Mouse (Mus musculus): ENCODE measurements around the gene Arhgef2. TPM values are rescaled to one million over a fixed set of nuclear protein-coding genes. Genes with fewer than 3 reads are reported as not detected.

Gene Arhgef2
- polyA plus RNA-seq, 1 experiment, result 164 TPM

DNA sequence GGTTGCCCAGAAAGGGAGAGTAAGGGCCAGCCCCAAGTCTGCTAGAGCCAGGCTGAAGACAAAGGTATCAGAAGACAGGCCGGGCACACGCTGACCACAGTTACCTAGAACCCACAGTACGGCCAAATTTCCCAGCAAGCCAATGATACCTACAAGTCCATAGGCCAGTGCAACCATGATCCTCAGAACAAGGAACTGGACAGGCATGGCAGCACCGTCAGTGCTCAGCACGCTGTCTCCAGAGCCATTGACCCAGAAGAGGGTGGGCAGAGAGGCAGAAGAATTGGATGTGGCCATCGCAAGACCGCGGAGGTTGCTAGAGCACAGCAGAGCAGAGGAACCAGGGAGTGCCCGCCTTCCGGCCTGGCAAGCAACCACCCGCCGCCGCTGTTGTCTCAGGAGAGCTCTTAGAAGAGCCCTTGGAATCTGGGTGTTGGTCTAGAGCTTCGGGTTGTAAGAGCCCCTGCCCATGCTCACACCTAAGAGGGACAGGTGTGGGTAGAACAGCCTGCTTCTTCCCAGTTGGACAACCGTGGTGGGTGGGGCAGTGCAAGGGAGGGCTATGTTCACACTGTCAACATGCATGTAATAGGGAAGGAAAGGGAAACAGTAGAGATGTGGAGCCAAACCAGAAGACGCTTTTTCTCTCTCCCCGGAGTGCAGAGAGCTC, 47.2 kb downstream of the Arhgef2 start, which contains the start of gene Rxfp4:
TSS of gene Rxfp4 (minus strand) at position 297 of the 670 bp plus-strand sequence.
- DNase-seq, result no peak
- Histone ChIP-seq H3K4me3 (ENCODE audit: control insufficient read depth, insufficient read depth, low read length) (no peak within 1 kb of the TSS), H3K27ac (ENCODE audit: control insufficient read depth, insufficient read depth, low read length) (no peak within 1 kb of the TSS), H3K36me3 (ENCODE audit: control insufficient read depth, insufficient read depth, low read length) (no peaks in the 10 kb centered on the region), H3K4me1 (replicated peaks; ENCODE audit: control insufficient read depth, insufficient read depth, low read length) (no peaks in the 10 kb centered on the region), H3K27me3 (ENCODE audit: control insufficient read depth, insufficient read depth, low read length) (no peaks in the 10 kb centered on the region)
- 90% methylated on average over 17 of the region's 17 CpGs for whole genome bisulfite sequencing
- no peak for TF ChIP-seq CTCF (IDR thresholded peaks at IDR 0.05; ENCODE audit: borderline replicate concordance, control insufficient read depth, extremely low read depth, insufficient read depth, low read length, poor library complexity)
- no peak for TF ChIP-seq POLR2A (IDR thresholded peaks at IDR 0.05; ENCODE audit: control insufficient read depth, extremely low read depth, insufficient read depth, low read length, poor library complexity)

DNA sequence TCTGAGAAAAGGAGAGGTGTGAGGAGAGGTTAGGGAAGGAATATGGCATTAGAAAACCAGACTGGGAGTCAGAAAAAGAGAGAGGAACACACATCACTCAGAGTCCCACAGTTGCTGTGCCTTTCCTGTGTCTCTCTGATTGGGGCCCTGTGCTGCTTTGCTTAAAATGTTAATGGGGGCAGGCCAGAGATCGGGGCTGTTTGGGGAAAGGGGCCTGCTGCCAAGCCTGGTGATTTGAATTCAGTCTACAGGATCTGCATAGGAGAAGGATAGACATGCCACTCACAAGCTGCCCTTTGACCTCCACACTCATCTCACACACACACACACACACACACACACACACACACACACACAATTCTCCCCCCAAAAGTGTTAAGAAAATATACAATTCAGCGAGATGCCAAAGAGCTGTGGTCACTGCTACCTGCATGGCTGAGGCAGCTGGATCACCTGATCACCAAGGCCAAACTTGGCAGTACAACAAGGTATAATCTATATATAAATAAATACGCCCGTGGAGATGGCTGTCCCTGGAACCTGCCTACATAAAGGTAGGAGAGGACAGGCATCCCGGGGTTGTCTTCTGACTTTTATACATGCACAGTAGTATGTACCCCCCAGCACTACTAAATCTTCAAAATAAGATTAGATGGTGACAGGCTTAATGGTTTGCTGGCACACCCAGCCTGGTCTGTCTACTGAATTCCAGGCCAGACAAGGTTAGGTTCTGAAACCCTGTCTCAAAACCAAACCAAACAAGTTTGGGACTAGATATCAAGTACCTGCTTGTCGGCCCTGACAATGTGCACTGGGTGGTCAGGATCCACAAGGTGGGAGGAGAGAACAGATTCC, 48.0 kb downstream of the Arhgef2 start:
- 91% methylated on average over 6 of the region's 6 CpGs for WGBS
- TF ChIP-seq CTCF (IDR thresholded peaks at IDR 0.05; ENCODE audit: borderline replicate concordance, control insufficient read depth, extremely low read depth, insufficient read depth, low read length, poor library complexity) (no peak), POLR2A (IDR thresholded peaks at IDR 0.05; ENCODE audit: control insufficient read depth, extremely low read depth, insufficient read depth, low read length, poor library complexity) (no peak)

DNA sequence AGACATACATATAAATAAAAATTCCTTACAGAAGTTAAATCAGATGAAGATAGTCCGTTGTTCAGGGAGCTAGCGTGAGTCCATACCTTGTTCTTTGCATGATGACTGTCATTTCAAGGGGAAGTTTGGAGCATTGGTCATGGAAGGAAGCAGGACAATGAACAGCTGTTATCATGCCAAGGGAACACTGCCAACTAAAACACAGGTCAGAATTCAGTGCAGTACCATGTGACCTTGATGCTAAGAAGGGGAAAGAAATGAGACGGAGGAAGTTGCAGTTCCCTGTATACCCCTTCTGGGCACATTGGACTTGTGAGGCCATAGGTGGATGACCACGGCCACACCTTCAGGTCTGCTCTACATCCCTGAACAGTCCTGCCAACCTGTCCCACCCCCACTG, 48.9 kb downstream of the Arhgef2 start:
- Histone ChIP-seq H3K27ac (ENCODE audit: control insufficient read depth, insufficient read depth, low read length) (no peak overlapping the region), H3K27me3 (ENCODE audit: control insufficient read depth, insufficient read depth, low read length) (no peaks in the 10 kb centered on the region), H3K36me3 (ENCODE audit: control insufficient read depth, insufficient read depth, low read length) (no peaks in the 10 kb centered on the region), H3K4me1 (replicated peaks; ENCODE audit: control insufficient read depth, insufficient read depth, low read length) (no peaks in the 10 kb centered on the region), H3K4me3 (ENCODE audit: control insufficient read depth, insufficient read depth, low read length) (no peak overlapping the region)
- TF ChIP-seq POLR2A (IDR thresholded peaks at IDR 0.05; ENCODE audit: control insufficient read depth, extremely low read depth, insufficient read depth, low read length, poor library complexity), result no peak
- TF ChIP-seq CTCF (IDR thresholded peaks at IDR 0.05; ENCODE audit: borderline replicate concordance, control insufficient read depth, extremely low read depth, insufficient read depth, low read length, poor library complexity), result no peak
- no peak for DNase-seq
- WGBS, result 84% methylated on average over 4 of the region's 4 CpGs

More for the DNA sequence above, 48.0 kb downstream of the Arhgef2 start:
- Histone ChIP-seq H3K4me1 (replicated peaks; ENCODE audit: control insufficient read depth, insufficient read depth, low read length) (no peaks in the 10 kb centered on the region), H3K36me3 (ENCODE audit: control insufficient read depth, insufficient read depth, low read length) (no peaks in the 10 kb centered on the region), H3K27ac (ENCODE audit: control insufficient read depth, insufficient read depth, low read length) (no peak overlapping the region), H3K27me3 (ENCODE audit: control insufficient read depth, insufficient read depth, low read length) (no peaks in the 10 kb centered on the region), H3K4me3 (ENCODE audit: control insufficient read depth, insufficient read depth, low read length) (no peak overlapping the region)
- DNase-seq, result no peak

DNA sequence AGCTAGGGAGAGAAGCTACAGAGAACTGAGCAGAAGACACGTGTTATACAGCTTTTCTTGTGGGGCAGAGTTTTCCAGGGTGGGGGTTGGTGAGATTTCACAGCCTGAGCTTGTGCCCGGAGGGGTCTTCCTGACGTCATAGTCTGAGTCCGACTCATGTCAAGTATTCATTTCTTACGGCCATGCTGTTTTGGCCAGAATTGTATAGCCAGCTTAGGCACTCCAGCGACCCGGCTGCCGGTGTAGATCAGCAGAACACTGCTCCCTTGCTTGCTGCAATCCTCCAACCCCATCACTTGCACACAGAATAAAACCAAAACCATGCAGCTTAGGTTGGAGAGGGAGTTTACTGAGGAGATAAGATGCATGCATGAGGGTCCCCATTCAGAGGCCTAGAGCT, 49.9 kb downstream of the Arhgef2 start:
- WGBS, result 94% methylated on average over 8 of the region's 8 CpGs
- no peaks in the 10 kb centered on the region for H3K4me1 ChIP-seq (replicated peaks; ENCODE audit: control insufficient read depth, insufficient read depth, low read length)
- no peak overlapping the region for H3K27ac ChIP-seq (ENCODE audit: control insufficient read depth, insufficient read depth, low read length)
- no peaks in the 10 kb centered on the region for H3K27me3 ChIP-seq (ENCODE audit: control insufficient read depth, insufficient read depth, low read length)
- TF ChIP-seq POLR2A (IDR thresholded peaks at IDR 0.05; ENCODE audit: control insufficient read depth, extremely low read depth, insufficient read depth, low read length, poor library complexity) (no peak), CTCF (IDR thresholded peaks at IDR 0.05; ENCODE audit: borderline replicate concordance, control insufficient read depth, extremely low read depth, insufficient read depth, low read length, poor library complexity) (no peak)
- H3K4me3 ChIP-seq (ENCODE audit: control insufficient read depth, insufficient read depth, low read length), result no peak overlapping the region
- no peaks in the 10 kb centered on the region for H3K36me3 ChIP-seq (ENCODE audit: control insufficient read depth, insufficient read depth, low read length)
- no peak for DNase-seq

DNA sequence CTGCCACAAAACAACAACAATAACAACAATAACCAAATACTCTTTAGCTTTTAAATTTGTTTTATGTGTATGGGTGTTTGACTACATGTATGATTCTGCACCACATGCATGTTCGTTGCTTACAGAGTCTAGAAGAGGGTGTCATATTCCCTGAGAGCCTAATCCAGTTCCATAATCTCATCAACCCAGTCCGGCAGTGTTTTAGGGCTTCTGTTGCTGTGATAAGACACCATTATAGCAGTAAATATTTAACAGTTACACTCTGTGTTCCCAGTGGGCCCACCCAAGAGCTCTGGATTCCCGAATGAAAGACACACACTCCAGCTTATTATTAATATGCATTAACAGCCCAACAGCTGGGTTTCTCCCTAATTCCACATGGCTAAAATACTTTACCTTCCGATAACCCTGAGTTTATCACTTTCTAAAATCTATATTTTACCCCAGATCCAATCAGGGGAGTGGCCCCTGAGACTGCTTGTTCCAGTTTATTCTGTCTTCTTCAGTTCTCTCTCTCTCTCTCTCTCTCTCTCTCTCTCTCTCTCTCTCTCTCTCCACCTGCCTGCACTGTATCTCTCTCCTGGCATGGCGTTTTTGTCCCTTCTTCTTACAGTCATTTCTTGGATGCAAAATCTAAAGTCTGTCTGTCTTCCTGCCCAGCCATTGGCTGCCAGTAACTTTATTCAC, 52.8 kb downstream of the Arhgef2 start:
- WGBS, result 92% methylated on average over 5 of the region's 5 CpGs
- H3K27me3 ChIP-seq (ENCODE audit: control insufficient read depth, insufficient read depth, low read length), result no peaks in the 10 kb centered on the region
- no peak overlapping the region for H3K27ac ChIP-seq (ENCODE audit: control insufficient read depth, insufficient read depth, low read length)
- TF ChIP-seq POLR2A (IDR thresholded peaks at IDR 0.05; ENCODE audit: control insufficient read depth, extremely low read depth, insufficient read depth, low read length, poor library complexity) (no peak), CTCF (IDR thresholded peaks at IDR 0.05; ENCODE audit: borderline replicate concordance, control insufficient read depth, extremely low read depth, insufficient read depth, low read length, poor library complexity) (no peak)
- H3K36me3 ChIP-seq (ENCODE audit: control insufficient read depth, insufficient read depth, low read length), result no peaks in the 10 kb centered on the region
- H3K4me1 ChIP-seq (replicated peaks; ENCODE audit: control insufficient read depth, insufficient read depth, low read length), result no peaks in the 10 kb centered on the region
- H3K4me3 ChIP-seq (ENCODE audit: control insufficient read depth, insufficient read depth, low read length), result no peak overlapping the region
- no peak for DNase-seq

DNA sequence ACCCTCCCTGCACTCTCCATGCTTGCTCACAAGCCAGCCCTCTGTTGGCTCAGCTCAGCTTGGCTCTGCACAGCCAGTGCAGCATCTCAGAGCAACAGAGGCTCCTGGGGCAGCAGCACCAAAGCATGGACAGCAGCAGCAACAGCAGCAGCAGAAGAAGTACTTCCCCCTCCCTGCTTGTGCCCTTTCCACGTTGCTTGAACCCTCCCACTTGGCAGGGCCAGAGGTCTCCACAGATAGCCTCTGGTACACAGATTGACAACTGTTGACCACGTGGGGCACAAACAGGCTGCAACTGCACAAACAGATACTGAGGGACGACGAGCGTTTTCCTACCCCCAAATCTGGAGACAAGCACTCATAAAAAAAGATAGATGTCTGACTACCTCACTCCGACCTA, 54.0 kb downstream of the Arhgef2 start:
- no peaks in the 10 kb centered on the region for H3K27me3 ChIP-seq (ENCODE audit: control insufficient read depth, insufficient read depth, low read length)
- TF ChIP-seq CTCF (IDR thresholded peaks at IDR 0.05; ENCODE audit: borderline replicate concordance, control insufficient read depth, extremely low read depth, insufficient read depth, low read length, poor library complexity), result no peak
- H3K27ac ChIP-seq (ENCODE audit: control insufficient read depth, insufficient read depth, low read length), result no peak overlapping the region
- no peak overlapping the region for H3K4me3 ChIP-seq (ENCODE audit: control insufficient read depth, insufficient read depth, low read length)
- H3K4me1 ChIP-seq (replicated peaks; ENCODE audit: control insufficient read depth, insufficient read depth, low read length), result peaks cover 5% of the 10 kb centered on the region
- DNase-seq, result no peak
- 62% methylated on average over 6 of the region's 6 CpGs for WGBS
- H3K36me3 ChIP-seq (ENCODE audit: control insufficient read depth, insufficient read depth, low read length), result no peaks in the 10 kb centered on the region
